Mouse (Mus musculus) forebrain, postnatal 0 days (tissue): ENCODE measurements around the gene Gm36210. TPM values are rescaled to one million over a fixed set of nuclear protein-coding genes. Genes with fewer than 3 reads are reported as not detected.

Experiments used
- ATAC-seq: fragments of 200-750 bp; cut with Nextera tagmentation; 2 replicates; pipeline ENCODE4 v1.8.0; 2017; ENCODE audit warnings: mild to moderate bottlenecking, moderate library complexity
- DNase-seq: peaks from one replicate; pipeline ENCODE4 v3.0.0-alpha.2; 2015
- H3K27ac ChIP-seq: fragments of 300-500 bp; sonication (generic); 2 replicates; pipeline ENCODE4 v1.5.1; 2014; ENCODE audit warnings: low read depth, mild to moderate bottlenecking, antibody characterized with exemption, low read length, moderate library complexity, mixed read lengths
- H3K27me3 ChIP-seq: fragments of 300-500 bp; sonication (generic); 2 replicates; pipeline ENCODE4 v1.6.1; 2014; ENCODE audit warnings: mild to moderate bottlenecking, low read length, mixed read lengths; ENCODE audit not compliant: insufficient read depth
- H3K36me3 ChIP-seq: fragments of 300-500 bp; sonication (generic); 2 replicates; pipeline ENCODE4 v1.6.1; 2014; ENCODE audit warnings: mild to moderate bottlenecking, moderate library complexity; ENCODE audit not compliant: insufficient read depth
- H3K4me1 ChIP-seq: fragments of 300-500 bp; sonication (generic); 2 replicates; pipeline ENCODE4 v1.6.1; 2014; ENCODE audit warnings: antibody characterized with exemption; ENCODE audit not compliant: insufficient read depth
- H3K4me2 ChIP-seq: fragments of 300-500 bp; sonication (generic); 2 replicates; pipeline ENCODE4 v1.6.1; 2014; ENCODE audit warnings: low read depth, mild to moderate bottlenecking, moderate library complexity
- H3K4me3 ChIP-seq: fragments of 300-500 bp; sonication (generic); 2 replicates; pipeline ENCODE4 v1.5.1; 2014; ENCODE audit warnings: low read depth, low read length, mixed read lengths
- H3K9ac ChIP-seq: fragments of 300-500 bp; sonication (generic); 2 replicates; pipeline ENCODE4 v1.6.1; 2014; ENCODE audit warnings: mild to moderate bottlenecking
- H3K9me3 ChIP-seq: fragments of 300-500 bp; sonication (generic); 2 replicates; pipeline ENCODE4 v1.6.1; 2016; ENCODE audit warnings: low read length
- CTCF ChIP-seq: sonication (generic); IDR thresholded peaks from 2 replicates; pipeline ENCODE4 v1.5.1; 2016; ENCODE audit warnings: antibody characterized with exemption, control low read depth, low read depth
- WGBS: fragments of 180-500 bp; shearing (Covaris S2); extraction: QIAGEN DNeasy Blood & Tissue Kit; methylation state at CpG from one replicate; pipeline ENCODE4 v1.1.7; 2014; 5-methylcytosine and 5-hydroxymethylcytosine counted together
- polyA plus RNA-seq: library from polyadenylated mRNA; unstranded; fragments of >200 nt; fragmentation: Nextera tagmentation; extraction: Ambion mirVana; gene quantifications from 2 replicates; pipeline ENCODE4 v1.2.1, GENCODE M21; 2015
- total RNA-seq: library from RNA; depleted of rRNA; stranded (reverse); fragments of >200 nt; gene quantifications from 2 replicates; pipeline ENCODE4 v1.2.3, GENCODE M21; 2014

The Gm36210 gene
- total and polyA plus RNA-seq, 2 experiments from 2014 or later = 0.47 to 0.48 TPM

DNA sequence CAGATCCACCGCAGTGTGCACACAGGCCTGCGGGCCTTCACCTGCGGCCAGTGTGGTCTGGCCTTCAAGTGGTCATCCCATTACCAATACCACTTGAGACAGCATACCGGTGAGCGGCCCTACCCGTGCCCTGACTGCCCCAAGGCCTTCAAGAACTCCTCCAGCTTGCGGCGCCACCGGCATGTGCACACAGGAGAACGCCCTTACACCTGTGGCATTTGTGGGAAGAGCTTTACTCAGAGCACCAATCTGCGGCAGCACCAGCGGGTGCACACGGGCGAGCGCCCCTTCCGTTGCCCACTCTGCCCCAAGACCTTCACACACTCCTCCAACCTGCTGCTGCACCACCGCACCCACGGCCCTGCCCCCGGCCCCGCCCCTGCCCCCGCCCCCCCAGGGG, 12.8 kb upstream of the Gm36210 start:
- peaks cover 25% of the 10 kb centered on the region; the same call in 1 of the 2 replicates for H3K4me1 ChIP-seq
- no peaks in the 10 kb centered on the region for H3K9me3 ChIP-seq
- no peak overlapping the region for H3K9ac ChIP-seq
- no peak for TF ChIP-seq CTCF
- DNase-seq = no peak
- no peak overlapping the region for H3K4me2 ChIP-seq
- no peak overlapping the region for H3K4me3 ChIP-seq
- H3K27ac ChIP-seq = no peak overlapping the region
- no peaks in the 10 kb centered on the region for H3K27me3 ChIP-seq
- H3K36me3 ChIP-seq = peaks cover 29% of the 10 kb centered on the region
- 86% methylated on average over 21 of the region's 21 CpGs for WGBS
- no peak for ATAC-seq

DNA sequence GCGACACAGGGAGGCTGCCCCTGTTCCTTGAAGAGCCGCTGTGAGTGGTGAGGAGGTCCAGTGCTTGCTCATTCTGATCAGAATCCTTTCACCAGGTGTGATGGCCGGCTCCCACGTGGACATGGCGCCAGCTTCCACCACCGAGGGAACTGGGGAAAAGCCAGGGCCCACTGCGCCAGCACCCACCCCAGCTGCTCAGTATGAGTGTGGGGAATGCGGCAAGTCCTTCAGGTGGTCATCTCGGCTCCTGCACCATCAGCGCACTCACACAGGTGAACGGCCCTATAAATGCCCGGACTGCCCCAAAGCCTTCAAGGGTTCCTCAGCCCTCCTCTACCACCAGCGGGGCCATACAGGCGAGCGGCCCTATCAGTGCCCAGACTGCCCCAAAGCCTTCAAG, 12.4 kb upstream of the Gm36210 start:
- WGBS = 92% methylated on average over 15 of the region's 15 CpGs
- no peak overlapping the region for H3K9ac ChIP-seq
- H3K36me3 ChIP-seq = peaks cover 29% of the 10 kb centered on the region
- H3K9me3 ChIP-seq = no peaks in the 10 kb centered on the region
- no peaks in the 10 kb centered on the region for H3K27me3 ChIP-seq
- DNase-seq (no peak), ATAC-seq (no peak)
- no peak overlapping the region for H3K4me2 ChIP-seq
- no peak for TF ChIP-seq CTCF
- peaks cover 21% of the 10 kb centered on the region; the same call in 1 of the 2 replicates for H3K4me1 ChIP-seq
- H3K27ac ChIP-seq = no peak overlapping the region
- H3K4me3 ChIP-seq = no peak overlapping the region

GRCm38 (mm10) chr7:4917494-4917893, 11.2 kb upstream of the Gm36210 start:
- no peak for TF ChIP-seq CTCF
- no peaks in the 10 kb centered on the region for H3K9me3 ChIP-seq
- H3K4me2 ChIP-seq = no peak overlapping the region
- H3K27me3 ChIP-seq = no peaks in the 10 kb centered on the region
- 98% methylated on average over 2 of the region's 2 CpGs for WGBS
- peaks cover 29% of the 10 kb centered on the region for H3K36me3 ChIP-seq
- H3K9ac ChIP-seq = no peak overlapping the region
- ATAC-seq = no peak
- no peak for DNase-seq
- H3K4me3 ChIP-seq = no peak overlapping the region
- H3K27ac ChIP-seq = no peak overlapping the region
- H3K4me1 ChIP-seq = peaks cover 17% of the 10 kb centered on the region; the same call in 1 of the 2 replicates

GRCm38 (mm10) chr7:4915669-4916416, 9.5 kb upstream of the Gm36210 start:
- Histone ChIP-seq H3K27me3 (no peaks in the 10 kb centered on the region), H3K9ac (peak overlapping the region; percentile 83), H3K27ac (peak overlapping the region; percentile 99), H3K4me3 (peak overlapping the region; percentile 76), H3K4me1 (peaks cover 9% of the 10 kb centered on the region; the same call in 1 of the 2 replicates), H3K9me3 (no peaks in the 10 kb centered on the region), H3K36me3 (peaks cover 25% of the 10 kb centered on the region), H3K4me2 (peak overlapping the region; percentile 68)
- ATAC-seq = peak; percentile 62
- TF ChIP-seq CTCF = no peak
- 11% methylated on average over 14 of the region's 14 CpGs for WGBS
- no peak for DNase-seq

DNA sequence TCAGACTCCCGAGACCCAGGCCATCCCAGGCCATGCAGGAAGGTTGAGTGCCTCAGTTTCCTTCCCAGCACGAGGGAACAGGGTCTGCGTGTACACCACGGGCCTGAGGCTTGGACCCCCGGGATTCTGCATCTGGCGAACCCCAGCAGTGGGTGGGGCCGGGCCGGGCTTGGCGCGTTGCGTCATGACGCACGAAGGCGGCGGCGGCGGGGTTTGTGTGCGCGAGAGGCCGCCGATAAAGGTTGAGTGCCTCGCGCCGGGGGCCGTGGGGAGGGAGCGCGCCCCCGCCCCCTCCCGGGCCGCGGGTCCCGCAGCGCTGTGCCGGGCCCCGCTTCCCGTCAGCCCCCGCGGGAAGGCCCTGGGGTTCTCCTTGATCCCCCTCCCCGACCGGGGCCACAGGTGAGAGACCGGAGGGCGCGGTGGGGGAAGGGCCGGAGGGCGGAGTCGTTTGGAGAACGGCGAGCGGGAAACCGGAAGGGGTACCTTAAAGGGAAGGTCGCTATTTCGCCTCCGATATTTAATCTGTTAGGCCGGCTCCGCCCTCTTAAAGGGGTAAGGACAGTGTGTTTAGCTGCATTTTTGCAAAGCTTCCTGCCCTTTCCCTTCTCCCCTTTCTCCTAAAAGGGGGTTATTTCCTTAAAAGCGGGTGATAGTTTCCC, 8.8 kb upstream of the Gm36210 start, which contains the start of gene Zfp628:
Gene Zfp628, plus strand, starts transcription at position 211 of the 659 bp plus-strand sequence.
- 4% methylated on average over 56 of the region's 56 CpGs for WGBS
- peak; percentile 93 for ATAC-seq
- TF ChIP-seq CTCF = no peak

GRCm38 (mm10) chr7:4912248-4912647, 5.9 kb upstream of the Gm36210 start:
- H3K27ac ChIP-seq = no peak overlapping the region
- no peaks in the 10 kb centered on the region for H3K9me3 ChIP-seq
- H3K4me2 ChIP-seq = 0 out of 2 replicates have a peak overlapping the region, but pooled peaks have one; percentile 8
- ATAC-seq (no peak), DNase-seq (peak; percentile 16)
- TF ChIP-seq CTCF = no peak
- WGBS = 67% methylated on average over 5 of the region's 5 CpGs
- H3K36me3 ChIP-seq = no peaks in the 10 kb centered on the region
- H3K4me1 ChIP-seq = peaks cover 9% of the 10 kb centered on the region; the same call in 1 of the 2 replicates
- no peaks in the 10 kb centered on the region for H3K27me3 ChIP-seq
- H3K9ac ChIP-seq = no peak overlapping the region
- no peak overlapping the region for H3K4me3 ChIP-seq

More for the DNA sequence above, 8.8 kb upstream of the Gm36210 start, which contains the start of gene Zfp628:
- Histone ChIP-seq H3K27ac (peak within 1 kb of the TSS; percentile 99), H3K36me3 (peaks cover 18% of the 10 kb centered on the region), H3K4me3 (peak within 1 kb of the TSS; percentile 76), H3K4me2 (peak within 1 kb of the TSS; percentile 68), H3K4me1 (peaks cover 9% of the 10 kb centered on the region; the same call in 1 of the 2 replicates), H3K27me3 (no peaks in the 10 kb centered on the region), H3K9me3 (no peaks in the 10 kb centered on the region), H3K9ac (peak within 1 kb of the TSS; percentile 83)
- DNase-seq = peak; percentile 98

GRCm38 (mm10) chr7:4911561-4911960, 5.2 kb upstream of the Gm36210 start:
- Histone ChIP-seq H3K9ac (no peak overlapping the region), H3K9me3 (no peaks in the 10 kb centered on the region), H3K27ac (no peak overlapping the region), H3K4me3 (no peak overlapping the region), H3K4me2 (0 out of 2 replicates have a peak overlapping the region, but pooled peaks have one; percentile 8), H3K4me1 (peaks cover 4% of the 10 kb centered on the region; the same call in 1 of the 2 replicates), H3K36me3 (no peaks in the 10 kb centered on the region), H3K27me3 (no peaks in the 10 kb centered on the region)
- WGBS = 28% methylated on average over 9 of the region's 9 CpGs
- ATAC-seq (no peak), DNase-seq (peak; percentile 65)
- TF ChIP-seq CTCF = peak; percentile 57
